Mouse (Mus musculus) brain, embryonic 14.5 days (tissue): ENCODE measurements around the gene Socs5.

Experiments
- CTCF ChIP-seq: fragments of 200-500 bp; IDR thresholded peaks from 2 replicates; pipeline ENCODE4 v1.5.1; 2012; ENCODE audit warnings: inconsistent platforms, mild to moderate bottlenecking, moderate library complexity, borderline replicate concordance; ENCODE audit not compliant: insufficient read depth, insufficient read length; ENCODE audit errors: extremely low read depth
- POLR2A ChIP-seq: fragments of 200-500 bp; IDR thresholded peaks from 2 replicates; pipeline ENCODE4 v1.6.1; 2012; ENCODE audit warnings: mild to moderate bottlenecking, inconsistent platforms, borderline replicate concordance; ENCODE audit not compliant: poor library complexity, insufficient read depth, insufficient read length, severe bottlenecking; ENCODE audit errors: extremely low read depth

DNA sequence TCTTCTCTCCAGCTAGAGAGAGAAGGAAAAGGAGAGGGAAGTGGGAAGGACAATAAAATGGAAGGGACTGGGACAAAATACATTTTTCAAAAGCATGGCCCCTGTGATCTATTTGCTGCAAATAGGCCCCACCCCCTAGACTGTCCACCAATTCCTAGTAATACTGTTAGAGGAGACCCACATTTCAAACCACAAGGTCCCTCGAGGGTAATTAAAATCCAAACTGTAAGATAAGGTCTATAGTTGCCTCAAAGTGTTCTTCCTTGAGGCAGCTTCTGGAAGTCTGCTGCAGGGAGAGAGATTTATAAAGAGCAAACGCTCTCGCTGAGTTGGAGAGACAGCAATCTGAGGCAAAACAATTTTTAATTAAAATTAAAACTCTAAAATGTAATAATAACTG, 52.8 kb downstream of the Socs5 start:
- TF ChIP-seq CTCF (no peak), POLR2A (no peak)
